Mouse (Mus musculus) gastrocnemius, adult 2 months (tissue): Measurements from ENCODE around the gene Fyn. TPM values are rescaled to one million over a fixed set of nuclear protein-coding genes. Genes with fewer than 3 reads are reported as not detected.

ENCODE experiments used
- DNase-seq: peaks from one replicate; pipeline ENCODE4 v3.0.0; 2022
- H3K27ac ChIP-seq: fragments of 200-600 bp; 2 replicates; pipeline ENCODE4 v1.8.1; 2022; ENCODE audit warnings: mild to moderate bottlenecking
- H3K4me3 ChIP-seq: fragments of 200-600 bp; 2 replicates; pipeline ENCODE4 v1.8.1; 2022; ENCODE audit warnings: mild to moderate bottlenecking, moderate library complexity
- CTCF ChIP-seq: fragments of 200-600 bp; IDR thresholded peaks from 2 replicates; pipeline ENCODE4 v1.8.1; 2022; ENCODE audit warnings: antibody characterized with exemption, mild to moderate bottlenecking, moderate library complexity
- intact Hi-C: fragments of 180-260 bp; cut with DNase I; formaldehyde crosslinking; loops from one replicate; pipeline ENCODE4 v1.15.1; 2025
- total RNA-seq, 2 experiments: library from RNA; stranded (reverse); gene quantifications; 2 replicates each; pipeline ENCODE4 v1.2.3; 2021

The Fyn gene
- total RNA-seq, 2 experiments from 2014 or later = 7.3 to 12.0 TPM

GRCm38 (mm10) chr10:39518859-39519258 lies 150.2 kb downstream of the Fyn start:
- intact Hi-C loops = loop anchor here (5.0 kb wide), 1 partner anchor 147 kb away; no protein-coding TSS in a partner anchor
- no peak for TF ChIP-seq CTCF
- no peak for DNase-seq
- Histone ChIP-seq H3K4me3 (no peak overlapping the region), H3K27ac (peak overlapping the region; percentile 9)

- peak overlapping the region; percentile 21; the same call in 1 of the 2 replicates for H3K27ac ChIP-seq
- DNase-seq = peak; percentile 85
- TF ChIP-seq CTCF = peak; percentile 85
- H3K4me3 ChIP-seq = no peak overlapping the region
- intact Hi-C loops = loop anchor here (1.0 to 5.0 kb wide), 3 partner anchors 280 to 643 kb away; no protein-coding TSS in a partner anchor
These were observed 151.7 kb downstream of the Fyn start for GRCm38 (mm10) chr10:39520123-39520989.

GRCm38 (mm10) chr10:39521327-39521726 lies 152.7 kb downstream of the Fyn start:
- DNase-seq = no peak
- intact Hi-C loops = loop anchor here (5.0 kb wide), 1 partner anchor 644 kb away; no protein-coding TSS in a partner anchor
- H3K4me3 ChIP-seq = no peak overlapping the region
- TF ChIP-seq CTCF = no peak
- no peak overlapping the region for H3K27ac ChIP-seq

GRCm38 (mm10) chr10:39521861-39522391 lies 153.3 kb downstream of the Fyn start:
- H3K4me3 ChIP-seq = no peak overlapping the region
- intact Hi-C loops = loop anchor here (5.0 kb wide), 1 partner anchor 645 kb away; no protein-coding TSS in a partner anchor
- no peak for TF ChIP-seq CTCF
- no peak overlapping the region for H3K27ac ChIP-seq
- no peak for DNase-seq

GRCm38 (mm10) chr10:39522857-39523614 lies 154.4 kb downstream of the Fyn start:
- DNase-seq = no peak
- Histone ChIP-seq H3K27ac (no peak overlapping the region), H3K4me3 (no peak overlapping the region)
- intact Hi-C loops = loop anchor here (5.0 kb wide), 1 partner anchor 646 kb away; no protein-coding TSS in a partner anchor
- TF ChIP-seq CTCF = no peak

GRCm38 (mm10) chr10:39524355-39524754 lies 155.7 kb downstream of the Fyn start:
- no peak for TF ChIP-seq CTCF
- no peak for DNase-seq
- Histone ChIP-seq H3K27ac (no peak overlapping the region), H3K4me3 (no peak overlapping the region)
- intact Hi-C loops = loop anchor here (5.0 kb wide), 1 partner anchor 647 kb away; no protein-coding TSS in a partner anchor

GRCm38 (mm10) chr10:39525431-39525830 lies 156.8 kb downstream of the Fyn start:
- Histone ChIP-seq H3K4me3 (no peak overlapping the region), H3K27ac (no peak overlapping the region)
- TF ChIP-seq CTCF = no peak
- intact Hi-C loops = no loop called here
- no peak for DNase-seq

GRCm38 (mm10) chr10:39527113-39527512 lies 158.5 kb downstream of the Fyn start:
- no peak for TF ChIP-seq CTCF
- no peak for DNase-seq

GRCm38 (mm10) chr10:39529179-39529578 lies 160.5 kb downstream of the Fyn start:
- no peak for TF ChIP-seq CTCF
- Histone ChIP-seq H3K27ac (no peak overlapping the region), H3K4me3 (no peak overlapping the region)
- peak; percentile 10 for DNase-seq
- intact Hi-C loops = no loop called here

More at GRCm38 (mm10) chr10:39527113-39527512, 158.5 kb downstream of the Fyn start:
- Histone ChIP-seq H3K4me3 (no peak overlapping the region), H3K27ac (no peak overlapping the region)
- intact Hi-C loops = no loop called here

- TF ChIP-seq CTCF = no peak
- Histone ChIP-seq H3K27ac (no peak overlapping the region), H3K4me3 (no peak overlapping the region)
- intact Hi-C loops = no loop called here
- DNase-seq = peak; percentile 18
These were observed 163.5 kb downstream of the Fyn start for GRCm38 (mm10) chr10:39532008-39532740.

GRCm38 (mm10) chr10:39532823-39533222 lies 164.2 kb downstream of the Fyn start:
- intact Hi-C loops = no loop called here
- TF ChIP-seq CTCF = no peak
- Histone ChIP-seq H3K4me3 (no peak overlapping the region), H3K27ac (0 out of 2 replicates have a peak overlapping the region, but pooled peaks have one; percentile 2)
- peak; percentile 18 for DNase-seq
